27 mouse cellular contexts compared by ENCODE assay signal in the genomic region with DNA sequence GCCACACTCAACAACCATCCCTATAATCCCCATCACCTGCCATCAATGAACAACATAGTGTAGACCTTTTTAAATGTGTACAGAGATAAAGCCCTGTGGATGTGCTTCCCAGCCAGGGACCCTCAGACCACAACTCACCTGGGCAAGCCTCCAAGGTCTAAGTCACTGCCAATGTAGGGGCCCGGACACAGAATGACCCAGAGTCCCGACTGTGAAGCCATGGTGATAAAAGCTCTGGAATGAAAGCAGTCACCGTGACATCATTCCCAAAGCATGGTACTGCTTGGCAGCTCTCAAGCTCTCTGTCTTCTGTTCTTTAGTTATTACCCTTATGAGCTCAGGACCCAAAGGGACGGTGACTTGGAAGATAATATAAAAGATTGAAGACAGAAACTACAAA. TPM values are rescaled to one million over a fixed set of nuclear protein-coding genes. Genes with fewer than 3 reads are reported as not detected.
DNase-seq lines count a peak whose midpoint lies in the region; ATAC-seq and TF ChIP-seq lines count a peak whose summit lies in the region.
"Had no signal": no experiment of that assay in that cellular context is flagged by ENCODE, and none has a peak within 500 bp of the region (broad histone marks: within the 10 kb centered on the region; RNA-seq: fewer than 3 reads in every experiment).

No protein-coding gene starts in this region.

- no peaks in the 10 kb centered on the region for H3K79me2 ChIP-seq in heart, adult 2 months (replicated peaks; ENCODE audit: control insufficient read depth, insufficient read depth, low read length)

- no peak for ATAC-seq in heart, embryonic 13.5 days (ENCODE audit: extremely low read depth, insufficient number of reproducible peaks, low FRiP score, low TSS enrichment)
- 0 out of 2 replicates have a peak, but pooled peaks have one; percentile 23 for ATAC-seq in neural tube, embryonic 13.5 days (ENCODE audit: low read depth)
- ATAC-seq: midbrain, embryonic 13.5 days had no signal

- TF ChIP-seq EP300 in heart, adult 2 months (IDR thresholded peaks at IDR 0.05; ENCODE audit: insufficient read depth, low read depth, low read length), result no peak

- peak overlapping the region; percentile 25 for H3K4me2 ChIP-seq in heart, embryonic 13.5 days
- no peak overlapping the region for H3K4me2 ChIP-seq in neural tube, embryonic 13.5 days
- H3K4me2 ChIP-seq: embryonic facial prominence, embryonic 12.5 days; kidney, embryonic 15.5 days; limb, embryonic 15.5 days; lung, embryonic 14.5 days; midbrain, embryonic 13.5 days; neural tube, embryonic 12.5 days had no signal

- no peaks in the 10 kb centered on the region for H3K27me3 ChIP-seq in heart, embryonic 13.5 days (replicated peaks)
- H3K27me3 ChIP-seq in heart, adult 2 months (ENCODE audit: control insufficient read depth, insufficient read depth, low read length), result no peaks in the 10 kb centered on the region
- H3K27me3 ChIP-seq in neural tube, embryonic 13.5 days, result no peaks in the 10 kb centered on the region
- H3K27me3 ChIP-seq: embryonic facial prominence, embryonic 12.5 days; kidney, embryonic 15.5 days; limb, embryonic 15.5 days; midbrain, embryonic 13.5 days; neural tube, embryonic 12.5 days had no signal

- H3K9me3 ChIP-seq in heart, embryonic 13.5 days, result no peaks in the 10 kb centered on the region
- no peaks in the 10 kb centered on the region for H3K9me3 ChIP-seq in neural tube, embryonic 13.5 days
- H3K9me3 ChIP-seq: embryonic facial prominence, embryonic 12.5 days; kidney, embryonic 15.5 days; limb, embryonic 15.5 days; midbrain, embryonic 13.5 days; neural tube, embryonic 12.5 days had no signal

- no peak for TF ChIP-seq CTCF in heart, adult 2 months (IDR thresholded peaks at IDR 0.05)

- TF ChIP-seq POLR2A in heart, adult 2 months (IDR thresholded peaks at IDR 0.05; ENCODE audit: insufficient read depth, low read depth, low read length), result no peak

- peak overlapping the region; percentile 62 for H3K27ac ChIP-seq in heart, embryonic 13.5 days (replicated peaks)
- H3K27ac ChIP-seq in heart, adult 2 months, result no peak overlapping the region
- no peak overlapping the region for H3K27ac ChIP-seq in neural tube, embryonic 13.5 days (replicated peaks)
- H3K27ac ChIP-seq: embryonic facial prominence, embryonic 12.5 days; kidney, embryonic 15.5 days; limb, embryonic 15.5 days; liver, embryonic 14.5 days; midbrain, embryonic 13.5 days; neural tube, embryonic 12.5 days had no signal

- H3K4me1 ChIP-seq in heart, embryonic 13.5 days, result peaks cover 10% of the 10 kb centered on the region
- H3K4me1 ChIP-seq in heart, adult 2 months (ENCODE audit: control insufficient read depth, insufficient read depth, low read length), result no peaks in the 10 kb centered on the region
- H3K4me1 ChIP-seq in neural tube, embryonic 13.5 days (replicated peaks), result no peaks in the 10 kb centered on the region
- H3K4me1 ChIP-seq: embryonic facial prominence, embryonic 12.5 days; kidney, embryonic 15.5 days; limb, embryonic 15.5 days; midbrain, embryonic 13.5 days; neural tube, embryonic 12.5 days had no signal

- H3K36me3 ChIP-seq in heart, embryonic 13.5 days, result no peaks in the 10 kb centered on the region
- no peaks in the 10 kb centered on the region for H3K36me3 ChIP-seq in heart, adult 2 months (ENCODE audit: control insufficient read depth, insufficient read depth, low read length)
- no peaks in the 10 kb centered on the region for H3K36me3 ChIP-seq in neural tube, embryonic 13.5 days
- H3K36me3 ChIP-seq: embryonic facial prominence, embryonic 12.5 days; kidney, embryonic 15.5 days; limb, embryonic 15.5 days; midbrain, embryonic 13.5 days; neural tube, embryonic 12.5 days had no signal

- DNase-seq in cerebellum, postnatal 10 days, result peak; percentile 36 to 63
- no peak for DNase-seq in cerebellum, adult 11 months
- no peak for DNase-seq in heart, postnatal 25 days (ENCODE audit: low spot score)
- DNase-seq in heart, postnatal 4 days, result peak; percentile 24
- DNase-seq in heart, adult 2 months, result no peak
- DNase-seq in neural tube, embryonic 10.5 days (ENCODE audit: extremely low spot score, low spot score), result no peak
- DNase-seq: adrenal gland, postnatal 14 days; cerebellum, postnatal 25 days; gastrocnemius, postnatal 14 days; kidney, adult 11 months; kidney, postnatal 4 days; lung, embryonic 14.5 days; thymus, postnatal 25 days had no signal

- H3K9ac ChIP-seq in heart, embryonic 13.5 days, result no peak overlapping the region
- H3K9ac ChIP-seq in heart, adult 2 months (ENCODE audit: low read depth, low read length), result no peak overlapping the region
- no peak overlapping the region for H3K9ac ChIP-seq in neural tube, embryonic 13.5 days
- H3K9ac ChIP-seq: embryonic facial prominence, embryonic 12.5 days; kidney, embryonic 15.5 days; limb, embryonic 15.5 days; liver, embryonic 14.5 days; lung, embryonic 14.5 days; midbrain, embryonic 13.5 days; neural tube, embryonic 12.5 days had no signal

- intact Hi-C loops in heart, postnatal 25 days (cut with DNase I), result no loop called here
- intact Hi-C loops in heart, adult 2 months (cut with DNase I), result no loop called here

- no peak overlapping the region for H3K4me3 ChIP-seq in heart, embryonic 13.5 days
- no peak overlapping the region for H3K4me3 ChIP-seq in heart, adult 2 months
- no peak overlapping the region for H3K4me3 ChIP-seq in neural tube, embryonic 13.5 days
- H3K4me3 ChIP-seq: embryonic facial prominence, embryonic 12.5 days; kidney, embryonic 15.5 days; limb, embryonic 15.5 days; midbrain, embryonic 13.5 days; neural tube, embryonic 12.5 days had no signal

- WGBS in heart, embryonic 13.5 days, result 34% methylated on average over 4 of the region's 4 CpGs
- WGBS in heart, adult 2 months, result 36% methylated on average over 4 of the region's 4 CpGs
- 71% methylated on average over 4 of the region's 4 CpGs for WGBS in neural tube, embryonic 13.5 days

RNA-seq across cellular contexts. Expression of gene Gm1110, which starts 9.8 kb away (rescaled TPM):
- 0.09 TPM in 1 of 2 replicates, not detected in the other for polyA plus RNA-seq in heart, embryonic 13.5 days (2015; fragmentation: Nextera tagmentation; extraction: Ambion mirVana)
- not detected for total RNA-seq in heart, postnatal 25 days (2021)
- total RNA-seq in heart, postnatal 4 days (2021), result not detected
- total RNA-seq in heart, adult 2 months (2021), result not detected
- polyA plus RNA-seq in heart, adult 2 months (2012; rRNA removed), result not detected in 2 replicates
- not detected in 2 replicates for polyA plus RNA-seq in neural tube, embryonic 13.5 days (2015; fragmentation: Nextera tagmentation; extraction: Ambion mirVana)
- total RNA-seq: adrenal gland, postnatal 14 days; gastrocnemius, postnatal 14 days; heart, adult 8-10 months; left cerebral cortex, adult 18-20 months; left cerebral cortex, postnatal 36 days; megakaryocyte, adult 5-6 weeks had no signal
- polyA plus RNA-seq: embryonic facial prominence, embryonic 12.5 days; forebrain, embryonic 11.5 days; kidney, embryonic 15.5 days; lung, embryonic 14.5 days; neural tube, embryonic 12.5 days; stomach, embryonic 14.5 days had no signal

RNA-seq across cellular contexts. Expression of gene Glb1l3, which starts 52.5 kb away (rescaled TPM):
- polyA plus RNA-seq in heart, embryonic 13.5 days (2015; fragmentation: Nextera tagmentation; extraction: Ambion mirVana), result not detected in 2 replicates
- total RNA-seq in heart, postnatal 25 days (2021), result not detected
- not detected for total RNA-seq in heart, postnatal 4 days (2021)
- total RNA-seq in heart, adult 2 months (2021), result not detected
- not detected in 2 replicates for polyA plus RNA-seq in heart, adult 2 months (2012; rRNA removed)
- not detected in 2 replicates for polyA plus RNA-seq in neural tube, embryonic 13.5 days (2015; fragmentation: Nextera tagmentation; extraction: Ambion mirVana)
- total RNA-seq: gastrocnemius, postnatal 14 days; heart, adult 8-10 months; left cerebral cortex, adult 18-20 months; left cerebral cortex, postnatal 36 days; megakaryocyte, adult 5-6 weeks had no signal
- polyA plus RNA-seq: embryonic facial prominence, embryonic 12.5 days; forebrain, embryonic 11.5 days; kidney, embryonic 15.5 days; limb, embryonic 15.5 days; liver, embryonic 14.5 days; midbrain, embryonic 13.5 days; neural tube, embryonic 12.5 days; stomach, embryonic 14.5 days had no signal

Comparison
In these comparisons a context has a peak if more than half of its experiments do, and no peak if none do; other contexts are left out.
1. DNase-seq: peak in cerebellum, postnatal 10 days (2 of 2) and heart, postnatal 4 days (single experiment); none in cerebellum, adult 11 months (single experiment), heart, postnatal 25 days (single experiment), heart, adult 2 months (0 of 2) and neural tube, embryonic 10.5 days (single experiment).